Mouse (Mus musculus) lung, adult 2 months (tissue): ENCODE measurements at regions not wholly inside any gene's neighbourhood (a gene's known extent, or its start where the extent isn't known, plus 50 kb on each side); places are given as distances from the start of the nearest gene placed in this dataset.

Source experiments
- DNase-seq: peaks from one replicate; pipeline ENCODE4 v3.0.0; 2022
- H3K4me1 ChIP-seq: fragments of 200-500 bp; 2 replicates; pipeline ENCODE4 v1.6.1; 2011; ENCODE audit warnings: low read length; ENCODE audit not compliant: control insufficient read depth, insufficient read depth
- H3K4me3 ChIP-seq: fragments of 200-500 bp; replicated peaks from 2 replicates; pipeline ENCODE3; 2011; ENCODE audit warnings: low read depth, mild to moderate bottlenecking, control low read depth, low read length; ENCODE audit errors: extremely low read depth
- CTCF ChIP-seq: fragments of 200-500 bp; IDR thresholded peaks from 2 replicates; pipeline ENCODE4 v1.5.1; 2011; ENCODE audit warnings: mild to moderate bottlenecking, low read length, control low read depth; ENCODE audit not compliant: insufficient read depth
- POLR2A ChIP-seq: fragments of 200-500 bp; IDR thresholded peaks from 2 replicates; pipeline ENCODE4 v1.6.1; 2011; ENCODE audit warnings: low read depth, mild to moderate bottlenecking, control low read depth, low read length, borderline replicate concordance; ENCODE audit errors: extremely low read depth
- WGBS: fragments of 180-500 bp; shearing (Covaris S2); methylation state at CpG from one replicate; pipeline ENCODE4 v1.1.7; 2018; 5-methylcytosine and 5-hydroxymethylcytosine counted together

GRCm38 (mm10) chr10:16685352-16685751, 1037.7 kb upstream of the Cited2 start:
- no peak for TF ChIP-seq POLR2A
- no peak for TF ChIP-seq CTCF
- Histone ChIP-seq H3K4me3 (no peak overlapping the region), H3K4me1 (no peaks in the 10 kb centered on the region)
- no peak for DNase-seq
- WGBS, result 94% methylated on average over 1 of the region's 1 CpGs

DNA sequence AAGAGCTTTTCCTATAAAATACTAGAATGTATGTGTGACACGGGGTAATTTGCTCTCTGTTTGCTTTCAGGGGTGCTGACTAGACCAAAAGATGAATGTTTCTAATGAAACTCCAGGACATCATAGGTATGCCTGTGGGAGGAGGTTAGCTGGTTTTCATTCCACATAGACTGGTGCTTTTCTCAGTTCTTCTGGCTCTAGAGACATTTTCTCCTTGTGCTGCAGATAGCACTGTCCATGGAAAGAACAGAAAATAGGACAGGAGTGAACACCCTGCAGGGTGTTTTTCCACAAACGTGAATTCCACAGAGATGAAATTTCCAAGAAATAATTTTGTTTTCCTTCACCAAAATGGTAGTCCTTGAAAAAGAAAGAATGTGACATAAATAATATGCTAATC, 1016.0 kb upstream of the Cited2 start:
- no peak for DNase-seq
- Histone ChIP-seq H3K4me3 (no peak overlapping the region), H3K4me1 (no peaks in the 10 kb centered on the region)
- WGBS, result 65% methylated on average over 2 of the region's 2 CpGs
- TF ChIP-seq CTCF, result no peak
- TF ChIP-seq POLR2A, result no peak

DNA sequence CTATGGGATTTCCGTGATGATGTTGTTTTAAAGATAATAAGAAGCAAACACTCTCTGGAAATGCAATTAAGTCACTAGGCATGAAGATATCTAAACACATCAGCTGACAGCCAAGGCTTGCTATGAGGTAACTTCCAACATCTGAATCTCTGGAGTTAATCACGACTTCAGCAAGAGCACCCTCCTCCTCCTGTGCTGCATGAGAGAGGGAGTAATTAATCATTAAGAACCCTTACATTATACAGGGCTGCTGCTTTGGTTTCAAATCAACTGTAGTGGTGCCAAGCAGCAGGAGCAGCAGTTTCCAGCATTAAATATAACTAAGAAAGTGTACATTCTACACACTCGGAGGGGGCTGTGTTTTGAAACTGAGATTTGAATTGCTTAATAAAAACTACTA, 1009.9 kb upstream of the Cited2 start:
- DNase-seq, result no peak
- no peak overlapping the region for H3K4me3 ChIP-seq
- TF ChIP-seq CTCF (no peak), POLR2A (no peak)
- H3K4me1 ChIP-seq, result no peaks in the 10 kb centered on the region
- 46% methylated on average over 3 of the region's 3 CpGs for WGBS

GRCm38 (mm10) chr10:16714065-16714464, 1009.0 kb upstream of the Cited2 start:
- H3K4me1 ChIP-seq, result no peaks in the 10 kb centered on the region
- H3K4me3 ChIP-seq, result no peak overlapping the region
- WGBS, result 66% methylated on average over 4 of the region's 4 CpGs
- no peak for DNase-seq
- no peak for TF ChIP-seq CTCF
- no peak for TF ChIP-seq POLR2A

GRCm38 (mm10) chr10:16714526-16714925, 1008.5 kb upstream of the Cited2 start:
- H3K4me3 ChIP-seq, result no peak overlapping the region
- DNase-seq, result no peak
- 74% methylated on average over 2 of the region's 2 CpGs for WGBS
- no peaks in the 10 kb centered on the region for H3K4me1 ChIP-seq
- TF ChIP-seq POLR2A, result no peak
- TF ChIP-seq CTCF, result no peak

- DNase-seq, result no peak
- TF ChIP-seq CTCF (no peak), POLR2A (no peak)
- Histone ChIP-seq H3K4me1 (no peaks in the 10 kb centered on the region), H3K4me3 (no peak overlapping the region)
These were observed 980.8 kb upstream of the Cited2 start for GRCm38 (mm10) chr10:16742246-16742645.

GRCm38 (mm10) chr10:16751546-16751945, 971.5 kb upstream of the Cited2 start:
- no peak for DNase-seq
- no peak for TF ChIP-seq POLR2A
- TF ChIP-seq CTCF, result no peak
- Histone ChIP-seq H3K4me3 (no peak overlapping the region), H3K4me1 (no peaks in the 10 kb centered on the region)

DNA sequence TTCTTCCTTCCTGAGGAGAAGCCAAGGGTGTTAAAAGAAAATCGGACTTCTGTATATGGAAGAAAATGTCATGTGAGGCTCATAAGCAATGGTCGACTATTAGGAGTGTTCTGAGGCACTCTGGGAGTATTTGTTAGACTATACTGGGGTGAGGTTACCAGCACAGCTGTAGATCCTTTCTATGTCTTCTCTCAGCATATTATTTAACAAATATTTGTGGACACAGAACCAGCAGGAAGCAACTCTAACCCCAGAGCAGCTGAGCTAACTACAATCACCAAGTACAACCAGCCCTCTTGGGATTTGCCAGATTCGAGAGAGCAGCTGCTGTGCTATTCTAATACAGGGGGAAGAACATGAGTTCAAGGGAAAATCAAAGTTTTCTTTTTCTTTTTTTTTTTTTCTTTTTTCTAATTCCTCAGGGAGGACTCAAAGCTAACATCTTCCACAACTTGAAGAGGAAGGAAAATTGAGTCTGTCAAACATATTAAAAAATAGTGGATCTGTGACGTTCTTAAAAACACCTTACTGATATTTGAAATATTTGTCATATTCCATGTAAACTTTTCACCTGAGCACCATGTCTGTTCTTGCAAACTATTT, 933.3 kb upstream of the Cited2 start:
- no peak for TF ChIP-seq CTCF
- TF ChIP-seq POLR2A, result no peak
- WGBS, result 60% methylated on average over 4 of the region's 4 CpGs
- Histone ChIP-seq H3K4me1 (no peaks in the 10 kb centered on the region), H3K4me3 (no peak overlapping the region)
- no peak for DNase-seq

DNA sequence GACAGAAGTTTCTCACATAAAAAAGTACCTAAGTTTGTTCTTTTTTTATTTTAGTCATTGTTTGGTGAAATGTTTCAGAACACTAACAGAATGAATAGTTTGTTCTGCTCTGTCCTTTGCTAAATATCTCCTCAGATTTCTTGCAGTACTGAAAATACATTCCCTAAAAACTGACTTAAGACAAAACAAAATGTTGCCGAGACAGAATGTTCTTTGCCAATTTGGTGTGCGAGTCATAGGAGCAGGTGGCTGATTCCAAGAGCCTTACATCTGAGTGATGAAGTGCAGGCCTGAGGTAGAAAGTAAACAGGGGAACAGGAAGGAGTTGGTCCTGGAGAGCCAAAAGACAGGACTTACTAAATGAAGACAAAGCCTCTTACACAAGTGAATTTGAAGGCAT, 919.0 kb upstream of the Cited2 start:
- 49% methylated on average over 2 of the region's 2 CpGs for WGBS
- Histone ChIP-seq H3K4me3 (no peak overlapping the region), H3K4me1 (no peaks in the 10 kb centered on the region)
- no peak for TF ChIP-seq CTCF
- no peak for TF ChIP-seq POLR2A
- no peak for DNase-seq

GRCm38 (mm10) chr10:16810716-16811115, 912.3 kb upstream of the Cited2 start:
- 74% methylated on average over 2 of the region's 2 CpGs for WGBS
- TF ChIP-seq POLR2A (no peak), CTCF (no peak)
- no peak for DNase-seq
- no peaks in the 10 kb centered on the region for H3K4me1 ChIP-seq
- no peak overlapping the region for H3K4me3 ChIP-seq

DNA sequence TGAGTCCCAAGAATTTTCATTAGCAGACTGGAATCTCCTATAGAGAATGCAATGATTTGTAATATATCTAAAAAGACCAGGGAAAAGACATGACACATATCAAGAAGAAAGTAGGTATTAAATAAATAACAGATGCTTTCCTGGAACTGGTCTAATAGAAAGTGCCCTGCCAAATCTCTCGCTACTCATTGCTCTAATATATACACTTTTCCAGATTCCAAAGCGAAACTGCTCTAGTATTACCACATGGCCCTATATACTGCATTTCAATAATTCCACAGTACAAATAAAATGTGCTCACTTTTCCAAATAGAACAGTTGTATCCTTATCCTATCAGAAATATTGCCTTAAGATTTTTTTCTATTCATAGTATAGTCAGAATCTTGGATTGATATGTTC, 909.0 kb upstream of the Cited2 start:
- DNase-seq, result no peak
- no peaks in the 10 kb centered on the region for H3K4me1 ChIP-seq
- no peak overlapping the region for H3K4me3 ChIP-seq
- 83% methylated on average over 2 of the region's 2 CpGs for WGBS
- TF ChIP-seq POLR2A, result no peak
- no peak for TF ChIP-seq CTCF
